Mouse (Mus musculus) spleen, adult 2 months (tissue): Measurements from ENCODE around the gene Slc44a4. TPM values are rescaled to one million over a fixed set of nuclear protein-coding genes. Genes with fewer than 3 reads are reported as not detected.

ENCODE experiments used
- DNase-seq, 2 experiments: peaks; one replicate each; pipeline versions ENCODE4 v3.0.0 to v3.0.0-alpha.2; 2012 to 2021; ENCODE audit warnings: low spot score in 2 of 2, low read depth in 1 of 2
- H3K27ac ChIP-seq: fragments of 200-500 bp; 2 replicates; pipeline ENCODE4 v1.5.1; 2012; ENCODE audit warnings: low read length, inconsistent platforms; ENCODE audit not compliant: insufficient read depth
- H3K27me3 ChIP-seq: fragments of 200-500 bp; 2 replicates; pipeline ENCODE4 v1.6.1; 2012; ENCODE audit warnings: mild to moderate bottlenecking, moderate library complexity, low read length, inconsistent platforms; ENCODE audit not compliant: control insufficient read depth, insufficient read depth
- H3K36me3 ChIP-seq: fragments of 200-500 bp; 2 replicates; pipeline ENCODE4 v1.6.1; 2012; ENCODE audit warnings: mild to moderate bottlenecking, low read length, inconsistent platforms; ENCODE audit not compliant: control insufficient read depth, insufficient read depth
- H3K4me1 ChIP-seq: fragments of 200-500 bp; 2 replicates; pipeline ENCODE4 v1.6.1; 2011; ENCODE audit warnings: inconsistent platforms; ENCODE audit not compliant: control insufficient read depth, insufficient read depth, insufficient read length
- H3K4me3 ChIP-seq: fragments of 200-500 bp; 2 replicates; pipeline ENCODE4 v1.5.1; 2011; ENCODE audit warnings: mild to moderate bottlenecking, inconsistent platforms; ENCODE audit not compliant: insufficient read depth, insufficient read length; ENCODE audit errors: extremely low read depth
- CTCF ChIP-seq: fragments of 200-500 bp; IDR thresholded peaks from 2 replicates; pipeline ENCODE4 v1.5.1; 2011; ENCODE audit warnings: mild to moderate bottlenecking, inconsistent platforms; ENCODE audit not compliant: insufficient read depth, insufficient read length, insufficient replicate concordance; ENCODE audit errors: extremely low read depth
- POLR2A ChIP-seq: fragments of 200-500 bp; IDR thresholded peaks from 2 replicates; pipeline ENCODE4 v1.6.1; 2011; ENCODE audit warnings: low read depth, low read length, inconsistent platforms
- WGBS: fragments of 180-500 bp; shearing (Covaris S2); methylation state at CpG from one replicate; pipeline ENCODE4 v1.1.7; 2018; 5-methylcytosine and 5-hydroxymethylcytosine counted together
- polyA plus RNA-seq: library from polyadenylated mRNA; depleted of rRNA; stranded (reverse); fragments of >200 nt; gene quantifications from 2 replicates; pipeline ENCODE4 v1.2.3, GENCODE M21; 2012

Gene Slc44a4
- polyA plus RNA-seq, 1 experiment: 0.08 TPM

DNA sequence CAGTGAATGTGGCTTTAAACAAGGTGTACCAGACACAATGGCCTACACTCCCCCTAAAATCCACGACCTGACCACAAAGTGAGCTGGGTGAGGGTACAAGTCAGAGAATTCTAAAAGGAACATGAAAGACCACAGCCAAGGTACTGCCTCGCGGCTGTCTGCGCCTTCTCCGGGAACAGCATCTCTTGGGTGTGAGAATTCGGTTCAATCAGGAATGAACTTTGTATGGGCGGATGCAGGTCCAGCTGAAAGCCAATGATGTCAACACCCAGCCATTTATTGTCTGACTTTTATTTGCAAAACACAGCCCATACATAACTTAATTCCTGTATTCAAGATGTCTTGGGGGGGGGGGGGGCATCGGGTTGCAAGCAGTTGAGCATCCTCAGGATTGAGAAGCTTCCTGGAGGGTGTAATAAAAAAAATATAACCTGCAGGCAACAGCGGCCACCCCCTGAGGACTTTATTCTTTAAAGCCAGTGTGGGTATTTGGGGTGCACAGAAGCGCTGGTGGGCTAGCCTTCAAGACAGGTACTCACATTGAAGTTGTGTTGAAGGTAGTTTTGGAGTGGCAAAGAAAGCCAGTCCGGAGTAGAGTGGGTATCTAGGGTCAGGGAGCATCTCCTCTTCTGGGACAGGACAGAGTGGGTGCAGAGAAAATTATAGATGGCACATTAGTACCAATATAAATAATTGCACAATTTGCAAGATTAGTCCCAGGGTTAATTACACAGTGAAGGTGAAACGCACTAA, 21.0 kb upstream of the Slc44a4 start:
- H3K27ac ChIP-seq: no peak overlapping the region
- WGBS: 83% methylated on average over 12 of the region's 12 CpGs

GRCm38 (mm10) chr17:34894074-34894597, 20.1 kb upstream of the Slc44a4 start:
- H3K27ac ChIP-seq: peak overlapping the region; percentile 77
- WGBS: 0% methylated on average over 46 of the region's 51 CpGs
- H3K36me3 ChIP-seq: no peaks in the 10 kb centered on the region
- peak overlapping the region; percentile 69 for H3K4me3 ChIP-seq
- DNase-seq: peak; percentile 78 to 87
- H3K4me1 ChIP-seq: peaks cover 5% of the 10 kb centered on the region; the same call in 1 of the 2 replicates
- no peak for TF ChIP-seq CTCF
- TF ChIP-seq POLR2A: peak; percentile 21; the same call in 1 of the 2 replicates
- no peaks in the 10 kb centered on the region for H3K27me3 ChIP-seq

More for the DNA sequence above, 21.0 kb upstream of the Slc44a4 start:
- no peaks in the 10 kb centered on the region for H3K27me3 ChIP-seq
- peaks cover 5% of the 10 kb centered on the region; the same call in 1 of the 2 replicates for H3K4me1 ChIP-seq
- no peaks in the 10 kb centered on the region for H3K36me3 ChIP-seq
- TF ChIP-seq CTCF (no peak), POLR2A (no peak)
- H3K4me3 ChIP-seq: peak overlapping the region; percentile 63
- no peak for DNase-seq

DNA sequence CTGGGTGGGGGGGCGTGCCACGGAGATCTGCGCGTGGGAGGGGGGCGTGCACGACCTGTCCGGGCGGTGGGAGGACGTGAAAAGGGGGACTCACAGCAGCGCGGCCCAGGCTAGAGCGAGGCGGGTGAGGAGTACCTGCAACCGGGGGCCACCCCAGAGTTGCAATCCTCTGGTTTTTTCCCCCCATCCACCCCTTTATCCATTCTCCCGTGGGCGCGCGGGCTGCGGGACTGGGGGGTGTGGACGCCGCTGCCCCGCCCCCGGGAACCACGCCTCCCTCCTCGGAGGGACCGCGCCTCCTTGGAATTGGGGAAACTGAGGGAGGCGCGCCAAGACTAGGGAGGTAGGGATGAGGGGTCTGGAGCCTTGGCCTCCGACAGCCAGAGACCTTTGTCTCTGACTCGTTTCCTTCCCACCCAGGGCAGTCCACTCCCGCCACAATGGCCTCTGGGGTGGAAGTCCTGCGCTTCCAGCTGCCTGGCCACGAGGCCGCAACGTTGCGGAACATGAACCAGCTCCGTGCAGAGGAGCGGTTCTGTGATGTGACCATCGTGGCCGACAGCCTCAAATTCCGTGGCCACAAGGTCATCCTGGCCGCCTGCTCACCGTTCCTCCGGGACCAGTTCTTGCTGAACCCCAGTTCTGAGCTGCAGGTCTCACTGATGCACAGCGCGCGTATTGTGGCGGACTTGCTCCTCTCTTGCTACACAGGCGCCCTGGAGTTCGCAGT, 19.3 kb upstream of the Slc44a4 start:
- Histone ChIP-seq H3K27ac (peak overlapping the region; percentile 17; the same call in 1 of the 2 replicates), H3K4me1 (peaks cover 5% of the 10 kb centered on the region; the same call in 1 of the 2 replicates), H3K4me3 (peak overlapping the region; percentile 69), H3K36me3 (no peaks in the 10 kb centered on the region), H3K27me3 (no peaks in the 10 kb centered on the region)
- 15% methylated on average over 51 of the region's 51 CpGs for WGBS
- DNase-seq: peak in 1 of 2 experiments; percentile 30
- no peak for TF ChIP-seq POLR2A
- no peak for TF ChIP-seq CTCF

GRCm38 (mm10) chr17:34895724-34896123, 18.5 kb upstream of the Slc44a4 start:
- no peak for TF ChIP-seq CTCF
- TF ChIP-seq POLR2A: no peak
- Histone ChIP-seq H3K27ac (no peak overlapping the region), H3K27me3 (no peaks in the 10 kb centered on the region), H3K4me3 (no peak overlapping the region), H3K36me3 (no peaks in the 10 kb centered on the region), H3K4me1 (peaks cover 5% of the 10 kb centered on the region; the same call in 1 of the 2 replicates)
- WGBS: 93% methylated on average over 15 of the region's 15 CpGs
- DNase-seq: no peak

GRCm38 (mm10) chr17:34896366-34896765, 17.9 kb upstream of the Slc44a4 start:
- DNase-seq: peak in 1 of 2 experiments; percentile 33
- Histone ChIP-seq H3K27me3 (no peaks in the 10 kb centered on the region), H3K4me1 (peaks cover 5% of the 10 kb centered on the region; the same call in 1 of the 2 replicates), H3K4me3 (no peak overlapping the region), H3K36me3 (0 out of 2 replicates have a peak, but pooled peaks cover 1% of the 10 kb centered on the region), H3K27ac (no peak overlapping the region)
- 57% methylated on average over 17 of the region's 17 CpGs for WGBS
- TF ChIP-seq POLR2A: no peak
- TF ChIP-seq CTCF: no peak

- no peak for DNase-seq
- TF ChIP-seq CTCF: no peak
Observed at GRCm38 (mm10) chr17:34897373-34898159, 16.7 kb upstream of the Slc44a4 start.

More at GRCm38 (mm10) chr17:34897373-34898159, 16.7 kb upstream of the Slc44a4 start:
- Histone ChIP-seq H3K4me3 (peak overlapping the region; percentile 82), H3K27ac (peak overlapping the region; percentile 92), H3K27me3 (no peaks in the 10 kb centered on the region), H3K36me3 (0 out of 2 replicates have a peak, but pooled peaks cover 2% of the 10 kb centered on the region), H3K4me1 (peaks cover 5% of the 10 kb centered on the region; the same call in 1 of the 2 replicates)
- WGBS: 23% methylated on average over 10 of the region's 10 CpGs
